Mouse (Mus musculus): ENCODE results near the gene Pecam1. TPM values are rescaled to one million over a fixed set of nuclear protein-coding genes. Genes with fewer than 3 reads are reported as not detected.

Gene Pecam1
- total and polyA plus RNA-seq, 2 experiments from 2014 or later, result 9.8 to 17.5 TPM

DNA sequence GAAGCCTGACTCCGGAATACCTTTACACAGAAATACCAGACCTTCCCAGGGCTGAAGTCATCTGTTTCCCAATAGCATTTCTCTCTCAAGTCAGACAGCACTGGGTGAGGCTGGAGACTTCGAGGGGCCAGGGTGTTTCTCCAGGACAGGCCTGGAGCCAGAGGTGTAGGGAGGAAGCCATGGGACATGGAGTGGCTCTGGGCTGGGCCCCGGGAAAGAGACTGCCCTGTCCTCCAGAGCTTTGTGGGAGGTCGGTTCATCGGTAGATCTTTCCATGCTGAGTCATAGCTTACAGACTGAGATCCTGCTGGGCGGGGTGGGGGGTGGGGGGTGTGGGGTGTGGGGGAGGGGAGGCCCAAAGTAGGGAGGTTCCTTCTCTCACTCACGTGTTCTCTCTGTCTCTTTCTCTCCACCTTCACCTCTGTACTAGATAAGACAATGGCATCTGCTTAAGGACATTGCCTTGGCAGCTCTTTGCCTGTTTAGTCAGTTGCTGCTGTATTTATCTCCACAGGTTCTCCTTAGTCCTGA lies 27.5 kb downstream of the Pecam1 start:
- H3K36me3 ChIP-seq (ENCODE audit: insufficient read depth, low read length), result no peaks in the 10 kb centered on the region
- H3K9ac ChIP-seq (replicated peaks; ENCODE audit: low read length, poor library complexity, severe bottlenecking), result no peak overlapping the region
- TF ChIP-seq CTCF (IDR thresholded peaks at IDR 0.05), result no peak
- no peaks in the 10 kb centered on the region for H3K9me3 ChIP-seq (ENCODE audit: low read length)
- ATAC-seq (ENCODE audit: low FRiP score) (no peak), DNase-seq (ENCODE audit: low spot score) (no peak)
- H3K4me2 ChIP-seq (ENCODE audit: low read depth, low read length, poor library complexity, severe bottlenecking), result no peak overlapping the region
- 29% methylated on average over 7 of the region's 7 CpGs for WGBS
- no peaks in the 10 kb centered on the region for H3K4me1 ChIP-seq (ENCODE audit: insufficient read depth, low read length)
- no peaks in the 10 kb centered on the region for H3K27me3 ChIP-seq (ENCODE audit: insufficient read depth, low read length)
- no peak overlapping the region for H3K4me3 ChIP-seq (ENCODE audit: low read depth, low read length)
- H3K27ac ChIP-seq (ENCODE audit: low read depth, low read length), result no peak overlapping the region

- Histone ChIP-seq H3K27me3 (ENCODE audit: insufficient read depth, low read length) (no peaks in the 10 kb centered on the region), H3K9me3 (ENCODE audit: low read length) (no peaks in the 10 kb centered on the region), H3K4me1 (ENCODE audit: insufficient read depth, low read length) (no peaks in the 10 kb centered on the region), H3K36me3 (ENCODE audit: insufficient read depth, low read length) (no peaks in the 10 kb centered on the region), H3K4me3 (ENCODE audit: low read depth, low read length) (no peak overlapping the region), H3K27ac (ENCODE audit: low read depth, low read length) (no peak overlapping the region), H3K4me2 (ENCODE audit: low read depth, low read length, poor library complexity, severe bottlenecking) (no peak overlapping the region), H3K9ac (replicated peaks; ENCODE audit: low read length, poor library complexity, severe bottlenecking) (no peak overlapping the region)
- WGBS, result 92% methylated on average over 8 of the region's 8 CpGs
- no peak for ATAC-seq (ENCODE audit: low FRiP score)
- no peak for TF ChIP-seq CTCF (IDR thresholded peaks at IDR 0.05)
- no peak for DNase-seq (ENCODE audit: low spot score)
Measured at GRCm38 (mm10) chr11:106720379-106720778, 30.0 kb downstream of the Pecam1 start.

- Histone ChIP-seq H3K27me3 (ENCODE audit: insufficient read depth, low read length) (no peaks in the 10 kb centered on the region), H3K4me2 (ENCODE audit: low read depth, low read length, poor library complexity, severe bottlenecking) (no peak overlapping the region), H3K9me3 (ENCODE audit: low read length) (no peaks in the 10 kb centered on the region), H3K36me3 (ENCODE audit: insufficient read depth, low read length) (no peaks in the 10 kb centered on the region), H3K4me1 (ENCODE audit: insufficient read depth, low read length) (no peaks in the 10 kb centered on the region), H3K27ac (ENCODE audit: low read depth, low read length) (no peak overlapping the region), H3K9ac (replicated peaks; ENCODE audit: low read length, poor library complexity, severe bottlenecking) (no peak overlapping the region), H3K4me3 (ENCODE audit: low read depth, low read length) (no peak overlapping the region)
- TF ChIP-seq CTCF (IDR thresholded peaks at IDR 0.05), result no peak
- no peak for ATAC-seq (ENCODE audit: low FRiP score)
- WGBS, result 77% methylated on average over 5 of the region's 5 CpGs
- no peak for DNase-seq (ENCODE audit: low spot score)
Measured at GRCm38 (mm10) chr11:106716568-106716967, 33.9 kb downstream of the Pecam1 start.

DNA sequence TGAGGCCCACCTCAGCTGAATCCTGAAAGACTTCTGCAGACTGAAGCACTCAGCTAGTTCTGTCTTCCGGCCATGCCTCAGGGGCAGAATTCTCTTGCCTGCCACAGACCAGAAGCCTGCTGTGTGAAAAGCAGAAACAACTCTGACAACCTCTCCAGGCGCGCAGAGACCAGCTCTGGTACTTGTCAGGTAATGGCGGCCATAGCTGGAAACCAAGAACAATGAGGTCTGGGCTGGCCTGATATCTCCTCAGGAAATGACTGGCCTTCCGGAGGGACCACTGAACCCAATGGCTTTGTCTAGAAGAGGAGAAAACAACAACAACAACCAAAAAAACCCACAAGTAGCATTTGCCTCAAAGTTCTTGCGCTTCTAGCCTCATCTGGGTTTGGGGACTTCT lies 35.4 kb downstream of the Pecam1 start:
- TF ChIP-seq CTCF (IDR thresholded peaks at IDR 0.05), result no peak
- no peak overlapping the region for H3K4me3 ChIP-seq (ENCODE audit: low read depth, low read length)
- no peak overlapping the region for H3K9ac ChIP-seq (replicated peaks; ENCODE audit: low read length, poor library complexity, severe bottlenecking)
- H3K36me3 ChIP-seq (ENCODE audit: insufficient read depth, low read length), result no peaks in the 10 kb centered on the region
- H3K4me1 ChIP-seq (ENCODE audit: insufficient read depth, low read length), result no peaks in the 10 kb centered on the region
- ATAC-seq (ENCODE audit: low FRiP score) (no peak), DNase-seq (ENCODE audit: low spot score) (no peak)
- H3K27ac ChIP-seq (ENCODE audit: low read depth, low read length), result 0 out of 2 replicates have a peak overlapping the region, but pooled peaks have one; percentile 9
- no peaks in the 10 kb centered on the region for H3K27me3 ChIP-seq (ENCODE audit: insufficient read depth, low read length)
- 84% methylated on average over 6 of the region's 6 CpGs for WGBS
- H3K9me3 ChIP-seq (ENCODE audit: low read length), result no peaks in the 10 kb centered on the region
- H3K4me2 ChIP-seq (ENCODE audit: low read depth, low read length, poor library complexity, severe bottlenecking), result no peak overlapping the region

GRCm38 (mm10) chr11:106710789-106711188 lies 39.6 kb downstream of the Pecam1 start:
- no peak for DNase-seq (ENCODE audit: low spot score)
- no peak overlapping the region for H3K27ac ChIP-seq (ENCODE audit: low read depth, low read length)
- no peak for ATAC-seq (ENCODE audit: low FRiP score)
- no peaks in the 10 kb centered on the region for H3K36me3 ChIP-seq (ENCODE audit: insufficient read depth, low read length)
- no peak overlapping the region for H3K4me2 ChIP-seq (ENCODE audit: low read depth, low read length, poor library complexity, severe bottlenecking)
- H3K4me1 ChIP-seq (ENCODE audit: insufficient read depth, low read length), result 0 out of 2 replicates have a peak, but pooled peaks cover 3% of the 10 kb centered on the region
- WGBS, result 79% methylated on average over 5 of the region's 5 CpGs
- no peaks in the 10 kb centered on the region for H3K9me3 ChIP-seq (ENCODE audit: low read length)
- H3K4me3 ChIP-seq (ENCODE audit: low read depth, low read length), result no peak overlapping the region
- no peak for TF ChIP-seq CTCF (IDR thresholded peaks at IDR 0.05)
- H3K9ac ChIP-seq (replicated peaks; ENCODE audit: low read length, poor library complexity, severe bottlenecking), result no peak overlapping the region
- H3K27me3 ChIP-seq (ENCODE audit: insufficient read depth, low read length), result no peaks in the 10 kb centered on the region

GRCm38 (mm10) chr11:106709227-106709985 lies 41.0 kb downstream of the Pecam1 start:
- WGBS, result 40% methylated on average over 15 of the region's 15 CpGs
- no peak overlapping the region for H3K9ac ChIP-seq (replicated peaks; ENCODE audit: low read length, poor library complexity, severe bottlenecking)
- 0 out of 2 replicates have a peak, but pooled peaks cover 3% of the 10 kb centered on the region for H3K4me1 ChIP-seq (ENCODE audit: insufficient read depth, low read length)
- no peak for ATAC-seq (ENCODE audit: low FRiP score)
- DNase-seq (ENCODE audit: low spot score), result no peak
- no peaks in the 10 kb centered on the region for H3K36me3 ChIP-seq (ENCODE audit: insufficient read depth, low read length)
- no peak overlapping the region for H3K27ac ChIP-seq (ENCODE audit: low read depth, low read length)
- H3K27me3 ChIP-seq (ENCODE audit: insufficient read depth, low read length), result no peaks in the 10 kb centered on the region
- 0 out of 2 replicates have a peak overlapping the region, but pooled peaks have one; percentile 12 for H3K4me2 ChIP-seq (ENCODE audit: low read depth, low read length, poor library complexity, severe bottlenecking)
- no peak overlapping the region for H3K4me3 ChIP-seq (ENCODE audit: low read depth, low read length)
- no peak for TF ChIP-seq CTCF (IDR thresholded peaks at IDR 0.05)
- H3K9me3 ChIP-seq (ENCODE audit: low read length), result no peaks in the 10 kb centered on the region

Measured in midbrain, postnatal 0 days (tissue).